Comparison of ENCODE assay signal across 17 mouse cellular contexts in genomic region chr11:96995836-96996772, GRCm38 (mm10). TPM values are rescaled to one million over a fixed set of nuclear protein-coding genes. Genes with fewer than 3 reads are reported as not detected.
DNase-seq lines count a peak whose midpoint lies in the region; ATAC-seq and TF ChIP-seq lines count a peak whose summit lies in the region.
"Had no signal": no experiment of that assay in that cellular context is flagged by ENCODE, and none has a peak within 500 bp of the region (broad histone marks: within the 10 kb centered on the region; RNA-seq: fewer than 3 reads in every experiment).

No protein-coding gene starts in this region.

- H3K36me3 ChIP-seq in midbrain, embryonic 12.5 days, result no peaks in the 10 kb centered on the region
- no peaks in the 10 kb centered on the region for H3K36me3 ChIP-seq in midbrain, embryonic 14.5 days (ENCODE audit: control insufficient read depth, insufficient read depth, low read length)
- H3K36me3 ChIP-seq in E14TG2a.4 (ENCODE audit: insufficient read depth, low read length), result no peaks in the 10 kb centered on the region
- H3K36me3 ChIP-seq: heart, embryonic 12.5 days; kidney, embryonic 15.5 days; limb, embryonic 10.5 days; liver, embryonic 15.5 days had no signal

- H3K9ac ChIP-seq in midbrain, embryonic 12.5 days (replicated peaks), result no peak overlapping the region
- H3K9ac ChIP-seq in midbrain, embryonic 14.5 days (replicated peaks; ENCODE audit: low read length), result no peak overlapping the region

- H3K4me2 ChIP-seq in midbrain, embryonic 12.5 days (replicated peaks), result no peak overlapping the region
- no peak overlapping the region; the same call in 1 of the 2 replicates for H3K4me2 ChIP-seq in midbrain, embryonic 14.5 days (ENCODE audit: low read length)

- no peak for ATAC-seq in midbrain, embryonic 12.5 days (ENCODE audit: low FRiP score, low read depth)
- ATAC-seq in midbrain, embryonic 14.5 days (ENCODE audit: low FRiP score, low TSS enrichment), result no peak
- ATAC-seq: hindbrain, embryonic 16.5 days had no signal

- TF ChIP-seq CTCF in E14TG2a.4 (conservative IDR thresholded peaks at IDR 0.05; ENCODE audit: low read length), result no peak

- WGBS in midbrain, embryonic 12.5 days, result 80% methylated on average over 15 of the region's 15 CpGs
- WGBS in midbrain, embryonic 14.5 days, result 77% methylated on average over 15 of the region's 15 CpGs

- no peaks in the 10 kb centered on the region for H3K9me3 ChIP-seq in midbrain, embryonic 12.5 days
- no peaks in the 10 kb centered on the region for H3K9me3 ChIP-seq in midbrain, embryonic 14.5 days (ENCODE audit: control insufficient read depth, low read length)
- H3K9me3 ChIP-seq in E14TG2a.4 (ENCODE audit: low read length), result no peaks in the 10 kb centered on the region
- H3K9me3 ChIP-seq: heart, embryonic 12.5 days; kidney, embryonic 15.5 days; limb, embryonic 10.5 days; liver, embryonic 15.5 days had no signal

- no peak for DNase-seq in midbrain, embryonic 14.5 days
- peak; percentile 92 for DNase-seq in naive thymus-derived CD4-positive, alpha-beta T cell, adult 2 months (ENCODE audit: low read depth)
- peak; percentile 67 to 74 for DNase-seq in thymus, postnatal 36 days
- no peak for DNase-seq in adrenal gland, postnatal 10 days
- DNase-seq in heart, postnatal 10 days, result no peak
- DNase-seq: cerebellum, adult 8-10 months; layer of hippocampus, adult 9-11 months; right cerebral cortex, adult 18-20 months had no signal

- peaks cover 35% of the 10 kb centered on the region for H3K4me1 ChIP-seq in midbrain, embryonic 12.5 days
- peaks cover 16% of the 10 kb centered on the region for H3K4me1 ChIP-seq in midbrain, embryonic 14.5 days (ENCODE audit: control insufficient read depth, insufficient read depth, low read length)
- peaks cover 60% of the 10 kb centered on the region for H3K4me1 ChIP-seq in E14TG2a.4 (replicated peaks; ENCODE audit: low read depth, low read length)

- H3K27me3 ChIP-seq in midbrain, embryonic 12.5 days, result peaks cover 60% of the 10 kb centered on the region
- no peaks in the 10 kb centered on the region for H3K27me3 ChIP-seq in midbrain, embryonic 14.5 days (ENCODE audit: control insufficient read depth, insufficient read depth, low read length)
- peaks cover 92% of the 10 kb centered on the region for H3K27me3 ChIP-seq in E14TG2a.4 (ENCODE audit: insufficient read depth, low read length)

- no peak overlapping the region for H3K4me3 ChIP-seq in midbrain, embryonic 12.5 days
- H3K4me3 ChIP-seq in midbrain, embryonic 14.5 days (replicated peaks; ENCODE audit: low read depth, low read length), result no peak overlapping the region
- peak overlapping the region; percentile 78 for H3K4me3 ChIP-seq in E14TG2a.4 (replicated peaks; ENCODE audit: low read length)

- intact Hi-C loops in heart, postnatal 10 days (cut with DNase I), result no loop called here

- H3K27ac ChIP-seq in midbrain, embryonic 12.5 days (replicated peaks), result 0 out of 2 replicates have a peak overlapping the region, but pooled peaks have one; percentile 65
- H3K27ac ChIP-seq in midbrain, embryonic 14.5 days (replicated peaks; ENCODE audit: low read depth, low read length), result no peak overlapping the region
- H3K27ac ChIP-seq: kidney, embryonic 15.5 days; liver, embryonic 15.5 days; macrophage had no signal

RNA-seq across cellular contexts. Expression of gene Sp2, which starts 13.3 kb away (rescaled TPM):
- 23.4 and 25.9 TPM in 2 replicates for polyA plus RNA-seq in midbrain, embryonic 12.5 days (2016; fragmentation: Nextera tagmentation; extraction: Ambion mirVana)
- 12.3 and 17.2 TPM in 2 replicates for polyA plus RNA-seq in midbrain, embryonic 14.5 days (2014; fragmentation: Nextera tagmentation; extraction: Ambion mirVana)
- 10 to 100 TPM; 14.3 to 16.3 TPM for total RNA-seq in adrenal gland, postnatal 10 days (2021)
- total RNA-seq in heart, postnatal 10 days (2021), result 10 to 100 TPM; 15.0 to 16.1 TPM

RNA-seq across cellular contexts. Expression of gene Sp6, which starts 17.1 kb away (rescaled TPM):
- 0.26 and 0.63 TPM in 2 replicates for polyA plus RNA-seq in midbrain, embryonic 12.5 days (2016; fragmentation: Nextera tagmentation; extraction: Ambion mirVana)
- polyA plus RNA-seq in midbrain, embryonic 14.5 days (2014; fragmentation: Nextera tagmentation; extraction: Ambion mirVana), result 0.15 TPM in 1 of 2 replicates, not detected in the other
- under 1 TPM; 0.18 to 0.30 TPM for total RNA-seq in adrenal gland, postnatal 10 days (2021)
- total RNA-seq in heart, postnatal 10 days (2021), result under 1 TPM; 0.12 to 0.15 TPM
- polyA plus RNA-seq: macrophage had no signal

RNA-seq across cellular contexts. Expression of gene Scrn2, which starts 33.6 kb away (rescaled TPM):
- polyA plus RNA-seq in midbrain, embryonic 12.5 days (2016; fragmentation: Nextera tagmentation; extraction: Ambion mirVana), result 22.5 and 24.2 TPM in 2 replicates
- 11.3 and 15.6 TPM in 2 replicates for polyA plus RNA-seq in midbrain, embryonic 14.5 days (2014; fragmentation: Nextera tagmentation; extraction: Ambion mirVana)
- 10 to 100 TPM; 22.5 to 25.9 TPM for total RNA-seq in adrenal gland, postnatal 10 days (2021)
- 10 to 100 TPM; 11.3 to 16.1 TPM for total RNA-seq in heart, postnatal 10 days (2021)

RNA-seq across cellular contexts. Expression of gene Lrrc46, which starts 45.1 kb away (rescaled TPM):
- polyA plus RNA-seq in midbrain, embryonic 12.5 days (2016; fragmentation: Nextera tagmentation; extraction: Ambion mirVana), result 2.4 and 3.3 TPM in 2 replicates
- 2.3 and 3.0 TPM in 2 replicates for polyA plus RNA-seq in midbrain, embryonic 14.5 days (2014; fragmentation: Nextera tagmentation; extraction: Ambion mirVana)
- total RNA-seq in adrenal gland, postnatal 10 days (2021), result 1 to 10 TPM; 1.0 to 1.1 TPM
- total RNA-seq in heart, postnatal 10 days (2021), result under 1 TPM; 0.31 to 0.45 TPM
- polyA plus RNA-seq: stomach, embryonic 14.5 days had no signal

RNA-seq across cellular contexts. Expression of gene Mrpl10, which starts 45.3 kb away (rescaled TPM):
- polyA plus RNA-seq in midbrain, embryonic 12.5 days (2016; fragmentation: Nextera tagmentation; extraction: Ambion mirVana), result 63.4 and 64.4 TPM in 2 replicates
- polyA plus RNA-seq in midbrain, embryonic 14.5 days (2014; fragmentation: Nextera tagmentation; extraction: Ambion mirVana), result 54.2 and 62.2 TPM in 2 replicates
- total RNA-seq in adrenal gland, postnatal 10 days (2021), result 100 to 1,000 TPM; 137 to 139 TPM
- 10 to 100 TPM; 85.0 to 86.5 TPM for total RNA-seq in heart, postnatal 10 days (2021)

Comparison
In these comparisons a context has a peak if more than half of its experiments do, and no peak if none do; other contexts are left out.
1. DNase-seq: peak in naive thymus-derived CD4-positive, alpha-beta T cell, adult 2 months (single experiment) and thymus, postnatal 36 days (2 of 2); none in midbrain, embryonic 14.5 days (single experiment), adrenal gland, postnatal 10 days (single experiment) and heart, postnatal 10 days (0 of 2).